Mouse (Mus musculus): ENCODE results near the gene Gm49425. TPM values are rescaled to one million over a fixed set of nuclear protein-coding genes. Genes with fewer than 3 reads are reported as not detected.
"Not testable (repeated sequence)": the region's sequence is repeated elsewhere in the genome, so short reads cannot be mapped to it uniquely, and the experiment has no call there.

The Gm49425 gene
- total RNA-seq (2014; rRNA removed; ENCODE audit: low replicate concordance) (not detected in 2 replicates), polyA plus RNA-seq (2015; fragmentation: Nextera tagmentation; extraction: Ambion mirVana) (not detected in 2 replicates)

GRCm38 (mm10) chr15:101517161-101517560 lies at the start of gene Gm49425:
Gm49425 (minus strand) TSS chr15:101517261.
- not testable (repeated sequence) for H3K9me3 ChIP-seq (replicated peaks; ENCODE audit: control insufficient read depth, low read length); DNase-seq (ENCODE audit: low spot score); H3K4me3 ChIP-seq (ENCODE audit: low read depth, low read length); ATAC-seq (ENCODE audit: insufficient read depth, low read depth); H3K9ac ChIP-seq (replicated peaks; ENCODE audit: low read depth, low read length); H3K4me1 ChIP-seq (ENCODE audit: control insufficient read depth, insufficient read depth); H3K27ac ChIP-seq (ENCODE audit: low read depth); H3K4me2 ChIP-seq (ENCODE audit: low read depth, low read length); H3K27me3 ChIP-seq (ENCODE audit: control insufficient read depth, insufficient read depth, low read length); H3K36me3 ChIP-seq (replicated peaks; ENCODE audit: control insufficient read depth, insufficient read depth, low read length)
- WGBS, result 62% methylated on average over 2 of the region's 2 CpGs

GRCm38 (mm10) chr15:101562850-101563249 lies 45.8 kb upstream of the Gm49425 start, which contains the start of gene Krt90:
Krt90 (minus strand) TSS chr15:101562950.
- Histone ChIP-seq H3K4me3 (ENCODE audit: low read depth, low read length) (no peak within 1 kb of the TSS), H3K27ac (ENCODE audit: low read depth) (no peak within 1 kb of the TSS), H3K9ac (replicated peaks; ENCODE audit: low read depth, low read length) (no peak within 1 kb of the TSS), H3K9me3 (replicated peaks; ENCODE audit: control insufficient read depth, low read length) (no peaks in the 10 kb centered on the region), H3K27me3 (ENCODE audit: control insufficient read depth, insufficient read depth, low read length) (0 out of 2 replicates have a peak, but pooled peaks cover 9% of the 10 kb centered on the region), H3K36me3 (replicated peaks; ENCODE audit: control insufficient read depth, insufficient read depth, low read length) (no peaks in the 10 kb centered on the region), H3K4me2 (ENCODE audit: low read depth, low read length) (no peak within 1 kb of the TSS), H3K4me1 (ENCODE audit: control insufficient read depth, insufficient read depth) (no peaks in the 10 kb centered on the region)
- ATAC-seq (ENCODE audit: insufficient read depth, low read depth) (no peak), DNase-seq (ENCODE audit: low spot score) (no peak)
- no peak for TF ChIP-seq EP300 (IDR thresholded peaks at IDR 0.05; ENCODE audit: low read depth)
- no peak for TF ChIP-seq CTCF (IDR thresholded peaks at IDR 0.05; ENCODE audit: low read depth)
- 54% methylated on average over 5 of the region's 5 CpGs for WGBS

GRCm38 (mm10) chr15:101558034-101558646 lies 41.1 kb upstream of the Gm49425 start:
- TF ChIP-seq EP300 (IDR thresholded peaks at IDR 0.05; ENCODE audit: low read depth) (no peak), CTCF (IDR thresholded peaks at IDR 0.05; ENCODE audit: low read depth) (no peak)
- DNase-seq (ENCODE audit: low spot score), result no peak
- WGBS, result 15% methylated on average over 7 of the region's 7 CpGs
- ATAC-seq (ENCODE audit: insufficient read depth, low read depth), result no peak
- H3K27ac ChIP-seq (ENCODE audit: low read depth), result no peak overlapping the region
- H3K4me2 ChIP-seq (ENCODE audit: low read depth, low read length), result no peak overlapping the region
- H3K4me1 ChIP-seq (ENCODE audit: control insufficient read depth, insufficient read depth), result no peaks in the 10 kb centered on the region
- no peak overlapping the region for H3K4me3 ChIP-seq (ENCODE audit: low read depth, low read length)
- H3K36me3 ChIP-seq (replicated peaks; ENCODE audit: control insufficient read depth, insufficient read depth, low read length), result no peaks in the 10 kb centered on the region
- no peak overlapping the region for H3K9ac ChIP-seq (replicated peaks; ENCODE audit: low read depth, low read length)
- H3K9me3 ChIP-seq (replicated peaks; ENCODE audit: control insufficient read depth, low read length), result no peaks in the 10 kb centered on the region
- H3K27me3 ChIP-seq (ENCODE audit: control insufficient read depth, insufficient read depth, low read length), result peaks cover 9% of the 10 kb centered on the region

GRCm38 (mm10) chr15:101553169-101553568 lies 36.1 kb upstream of the Gm49425 start:
- no peak for DNase-seq (ENCODE audit: low spot score)
- no peak; the same call in 1 of the 2 replicates for ATAC-seq (ENCODE audit: insufficient read depth, low read depth)
- no peak overlapping the region for H3K4me2 ChIP-seq (ENCODE audit: low read depth, low read length)
- no peaks in the 10 kb centered on the region for H3K36me3 ChIP-seq (replicated peaks; ENCODE audit: control insufficient read depth, insufficient read depth, low read length)
- H3K4me1 ChIP-seq (ENCODE audit: control insufficient read depth, insufficient read depth), result no peaks in the 10 kb centered on the region
- H3K27ac ChIP-seq (ENCODE audit: low read depth), result no peak overlapping the region
- no peak overlapping the region for H3K4me3 ChIP-seq (ENCODE audit: low read depth, low read length)
- 0% methylated on average over 11 of the region's 11 CpGs for WGBS
- peaks cover 37% of the 10 kb centered on the region for H3K27me3 ChIP-seq (ENCODE audit: control insufficient read depth, insufficient read depth, low read length)
- TF ChIP-seq EP300 (IDR thresholded peaks at IDR 0.05; ENCODE audit: low read depth) (no peak), CTCF (IDR thresholded peaks at IDR 0.05; ENCODE audit: low read depth) (no peak)
- no peak overlapping the region for H3K9ac ChIP-seq (replicated peaks; ENCODE audit: low read depth, low read length)
- no peaks in the 10 kb centered on the region for H3K9me3 ChIP-seq (replicated peaks; ENCODE audit: control insufficient read depth, low read length)

GRCm38 (mm10) chr15:101552188-101552587 lies 35.1 kb upstream of the Gm49425 start:
- WGBS, result 77% methylated on average over 8 of the region's 8 CpGs
- Histone ChIP-seq H3K27me3 (ENCODE audit: control insufficient read depth, insufficient read depth, low read length) (peaks cover 38% of the 10 kb centered on the region), H3K36me3 (replicated peaks; ENCODE audit: control insufficient read depth, insufficient read depth, low read length) (no peaks in the 10 kb centered on the region), H3K4me1 (ENCODE audit: control insufficient read depth, insufficient read depth) (no peaks in the 10 kb centered on the region), H3K4me2 (ENCODE audit: low read depth, low read length) (no peak overlapping the region), H3K27ac (ENCODE audit: low read depth) (no peak overlapping the region), H3K9me3 (replicated peaks; ENCODE audit: control insufficient read depth, low read length) (no peaks in the 10 kb centered on the region), H3K9ac (replicated peaks; ENCODE audit: low read depth, low read length) (no peak overlapping the region), H3K4me3 (ENCODE audit: low read depth, low read length) (no peak overlapping the region)
- TF ChIP-seq EP300 (IDR thresholded peaks at IDR 0.05; ENCODE audit: low read depth) (no peak), CTCF (IDR thresholded peaks at IDR 0.05; ENCODE audit: low read depth) (no peak)
- no peak for ATAC-seq (ENCODE audit: insufficient read depth, low read depth)
- no peak for DNase-seq (ENCODE audit: low spot score)

GRCm38 (mm10) chr15:101550567-101550966 lies 33.5 kb upstream of the Gm49425 start, which contains the start of gene Krt82:
Krt82 (minus strand) TSS chr15:101550667.
- Histone ChIP-seq H3K9me3 (replicated peaks; ENCODE audit: control insufficient read depth, low read length) (no peaks in the 10 kb centered on the region), H3K4me2 (ENCODE audit: low read depth, low read length) (no peak within 1 kb of the TSS), H3K4me1 (ENCODE audit: control insufficient read depth, insufficient read depth) (no peaks in the 10 kb centered on the region), H3K36me3 (replicated peaks; ENCODE audit: control insufficient read depth, insufficient read depth, low read length) (no peaks in the 10 kb centered on the region), H3K4me3 (ENCODE audit: low read depth, low read length) (no peak within 1 kb of the TSS), H3K27me3 (ENCODE audit: control insufficient read depth, insufficient read depth, low read length) (peaks cover 38% of the 10 kb centered on the region), H3K9ac (replicated peaks; ENCODE audit: low read depth, low read length) (no peak within 1 kb of the TSS), H3K27ac (ENCODE audit: low read depth) (no peak within 1 kb of the TSS)
- DNase-seq (ENCODE audit: low spot score) (no peak), ATAC-seq (ENCODE audit: insufficient read depth, low read depth) (no peak)
- TF ChIP-seq CTCF (IDR thresholded peaks at IDR 0.05; ENCODE audit: low read depth) (no peak), EP300 (IDR thresholded peaks at IDR 0.05; ENCODE audit: low read depth) (no peak)
- WGBS, result 81% methylated on average over 7 of the region's 7 CpGs
